Mouse (Mus musculus) lung, adult 2 months (tissue): ENCODE data around the gene Mgmt. TPM values are rescaled to one million over a fixed set of nuclear protein-coding genes. Genes with fewer than 3 reads are reported as not detected.

Source experiments
- DNase-seq: peaks from one replicate; pipeline ENCODE4 v3.0.0; 2022
- H3K4me1 ChIP-seq: fragments of 200-500 bp; 2 replicates; pipeline ENCODE4 v1.6.1; 2011; ENCODE audit warnings: low read length; ENCODE audit not compliant: control insufficient read depth, insufficient read depth
- H3K4me3 ChIP-seq: fragments of 200-500 bp; replicated peaks from 2 replicates; pipeline ENCODE3; 2011; ENCODE audit warnings: low read depth, mild to moderate bottlenecking, control low read depth, low read length; ENCODE audit errors: extremely low read depth
- CTCF ChIP-seq: fragments of 200-500 bp; IDR thresholded peaks from 2 replicates; pipeline ENCODE4 v1.5.1; 2011; ENCODE audit warnings: mild to moderate bottlenecking, low read length, control low read depth; ENCODE audit not compliant: insufficient read depth
- POLR2A ChIP-seq: fragments of 200-500 bp; IDR thresholded peaks from 2 replicates; pipeline ENCODE4 v1.6.1; 2011; ENCODE audit warnings: low read depth, mild to moderate bottlenecking, control low read depth, low read length, borderline replicate concordance; ENCODE audit errors: extremely low read depth
- WGBS: fragments of 180-500 bp; shearing (Covaris S2); methylation state at CpG from one replicate; pipeline ENCODE4 v1.1.7; 2018; 5-methylcytosine and 5-hydroxymethylcytosine counted together
- polyA plus RNA-seq: library from polyadenylated mRNA; depleted of rRNA; stranded (reverse); fragments of >200 nt; gene quantifications from 2 replicates; pipeline ENCODE4 v1.2.3, GENCODE M21; 2012

The Mgmt gene
- polyA plus RNA-seq, 1 experiment = 1.7 TPM

DNA sequence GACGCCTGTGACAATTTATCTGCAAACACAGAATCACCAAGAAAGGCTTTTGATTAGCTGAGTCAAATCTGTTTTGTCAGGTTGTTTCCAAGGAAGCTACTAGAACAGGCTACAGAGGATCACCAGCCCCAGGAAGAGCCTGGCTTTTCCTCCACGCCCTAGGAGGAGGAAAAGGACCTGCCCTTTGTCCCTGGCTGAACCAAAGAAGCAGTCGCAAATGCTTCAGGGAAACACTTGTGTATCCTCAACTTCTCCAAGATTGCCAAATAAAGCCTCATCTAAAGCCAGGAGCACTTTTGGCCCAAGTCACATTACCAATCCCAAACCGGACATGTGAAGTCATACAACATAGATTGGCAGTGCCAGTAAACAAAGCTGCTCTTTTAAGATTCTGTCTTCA is 41.7 kb upstream of the Mgmt start:
- no peak for DNase-seq
- Histone ChIP-seq H3K4me1 (peaks cover 6% of the 10 kb centered on the region; the same call in 1 of the 2 replicates), H3K4me3 (no peak overlapping the region)
- TF ChIP-seq POLR2A (no peak), CTCF (no peak)
- 28% methylated on average over 4 of the region's 4 CpGs for WGBS

DNA sequence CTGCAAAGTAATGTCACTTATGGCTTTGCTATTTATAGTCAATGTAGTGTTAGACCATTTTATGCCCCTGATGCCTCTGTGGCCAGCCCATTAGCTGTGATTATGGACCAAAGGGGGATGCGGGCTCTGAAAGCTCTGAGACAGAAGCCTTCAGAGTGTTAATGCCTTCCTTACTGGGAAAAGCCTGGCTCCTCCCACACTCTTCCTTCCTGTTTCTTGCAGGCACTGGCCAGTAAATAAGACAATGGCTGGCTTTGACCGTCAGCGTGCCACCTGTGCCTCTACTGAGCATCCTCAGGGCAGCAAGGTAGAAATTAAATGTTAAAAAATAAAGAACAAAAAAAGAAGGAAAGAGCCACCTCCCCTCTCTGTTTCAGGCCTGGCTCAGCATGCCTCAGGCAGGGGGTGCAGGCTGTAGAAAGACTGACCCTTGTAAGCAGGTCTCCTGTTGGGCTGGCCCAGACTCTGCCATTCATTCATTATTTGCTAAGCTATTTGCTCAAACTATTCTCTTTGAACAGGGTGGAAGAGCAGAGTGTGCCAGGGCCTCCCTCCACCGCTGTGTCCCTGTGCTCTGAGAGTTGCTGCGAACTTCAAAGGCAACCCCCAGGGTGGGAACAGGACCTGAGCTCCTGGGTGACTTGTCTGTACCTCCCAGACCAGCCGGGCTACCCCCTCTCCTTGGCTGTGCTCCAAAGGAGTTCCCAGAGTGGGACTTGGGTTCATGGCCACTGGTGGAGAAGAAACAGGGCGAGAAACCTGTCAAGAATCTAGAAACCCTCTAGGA is 29.5 kb upstream of the Mgmt start:
- WGBS = 36% methylated on average over 7 of the region's 7 CpGs
- TF ChIP-seq POLR2A (no peak), CTCF (no peak)
- Histone ChIP-seq H3K4me1 (no peaks in the 10 kb centered on the region), H3K4me3 (no peak overlapping the region)
- DNase-seq = no peak

DNA sequence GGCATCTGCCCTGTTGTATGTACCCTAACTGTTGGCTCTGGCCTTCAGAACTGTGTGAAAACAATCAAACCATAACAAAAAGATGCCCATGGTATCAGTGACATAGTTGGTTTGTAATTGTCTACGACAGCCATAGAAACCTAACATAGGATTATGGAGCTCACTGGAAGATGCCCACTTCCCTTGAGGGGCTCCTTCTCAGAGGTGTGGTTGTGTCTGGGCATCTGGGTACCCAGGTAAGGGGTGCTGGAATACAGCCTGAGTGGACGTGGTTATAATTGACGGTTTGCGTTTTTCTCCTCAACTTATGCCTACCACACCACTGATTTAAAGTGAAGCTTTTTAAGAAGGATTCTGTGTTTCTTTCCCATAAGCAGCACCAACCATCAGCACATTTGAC is 28.5 kb upstream of the Mgmt start:
- 93% methylated on average over 4 of the region's 4 CpGs for WGBS
- Histone ChIP-seq H3K4me1 (no peaks in the 10 kb centered on the region), H3K4me3 (no peak overlapping the region)
- no peak for TF ChIP-seq CTCF
- no peak for TF ChIP-seq POLR2A
- DNase-seq = no peak

DNA sequence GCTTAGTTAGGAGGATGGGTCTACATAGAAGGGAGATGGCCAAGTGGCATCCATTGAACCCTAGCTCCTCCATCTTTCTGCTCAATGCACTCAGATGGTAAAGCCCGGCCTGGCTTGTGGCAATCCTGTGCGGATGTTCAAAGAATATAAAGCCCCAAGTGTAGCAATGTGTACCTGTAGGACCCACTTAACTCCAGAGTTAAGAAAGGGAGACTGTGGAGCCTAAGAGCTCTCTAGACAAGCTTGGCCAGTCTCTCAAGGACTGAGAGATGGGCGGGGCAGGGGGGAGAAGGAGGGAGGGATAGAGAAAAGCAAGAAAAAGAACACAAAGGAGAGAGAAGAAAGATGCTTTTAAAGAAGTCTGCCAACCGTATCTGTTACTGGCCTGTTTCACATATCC is 27.9 kb upstream of the Mgmt start:
- no peaks in the 10 kb centered on the region for H3K4me1 ChIP-seq
- DNase-seq = no peak
- TF ChIP-seq CTCF (no peak), POLR2A (no peak)
- WGBS = 58% methylated on average over 4 of the region's 4 CpGs
- no peak overlapping the region for H3K4me3 ChIP-seq

DNA sequence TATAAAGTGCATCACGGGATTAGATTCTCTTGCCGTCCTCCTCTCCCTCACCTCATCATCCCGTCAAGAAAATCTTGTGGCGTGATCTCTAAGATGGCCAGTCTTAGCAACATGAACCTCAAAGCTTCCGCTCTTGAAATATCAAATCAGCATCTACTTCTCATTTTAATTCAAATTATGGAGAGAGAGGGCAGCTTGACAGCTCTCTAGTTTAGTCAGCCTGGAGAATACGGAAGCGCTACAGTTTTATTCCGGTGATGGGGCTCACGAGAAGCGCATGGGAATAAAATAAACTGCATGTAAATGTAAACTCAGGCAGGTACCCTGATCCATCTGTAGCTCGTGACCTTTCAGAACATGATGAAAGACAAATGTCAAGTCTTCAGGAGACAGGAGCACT is 22.9 kb upstream of the Mgmt start:
- no peak for DNase-seq
- 67% methylated on average over 11 of the region's 11 CpGs for WGBS
- Histone ChIP-seq H3K4me1 (no peaks in the 10 kb centered on the region), H3K4me3 (no peak overlapping the region)
- TF ChIP-seq POLR2A (no peak), CTCF (no peak)

DNA sequence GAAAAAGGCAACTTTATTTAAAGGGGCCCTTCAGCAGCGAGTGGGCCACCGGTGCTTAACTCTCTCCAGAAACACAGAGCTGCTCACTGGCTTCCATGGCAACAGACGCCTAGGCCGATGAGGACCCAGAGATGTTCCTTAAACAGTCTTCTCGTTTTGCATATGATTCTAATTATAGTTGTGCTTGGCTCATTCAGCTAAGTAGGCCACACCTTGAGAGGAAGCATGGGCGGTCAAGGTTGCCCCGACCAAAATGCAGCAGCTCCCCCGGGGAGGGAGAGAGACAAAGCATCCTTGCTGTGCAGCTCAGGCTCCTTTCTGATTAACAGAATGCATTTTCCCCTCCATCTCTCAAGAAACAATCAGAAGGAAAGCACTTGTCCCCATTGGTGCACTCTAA is 22.4 kb upstream of the Mgmt start:
- TF ChIP-seq POLR2A = no peak
- Histone ChIP-seq H3K4me3 (no peak overlapping the region), H3K4me1 (no peaks in the 10 kb centered on the region)
- no peak for DNase-seq
- 26% methylated on average over 8 of the region's 8 CpGs for whole genome bisulfite sequencing

DNA sequence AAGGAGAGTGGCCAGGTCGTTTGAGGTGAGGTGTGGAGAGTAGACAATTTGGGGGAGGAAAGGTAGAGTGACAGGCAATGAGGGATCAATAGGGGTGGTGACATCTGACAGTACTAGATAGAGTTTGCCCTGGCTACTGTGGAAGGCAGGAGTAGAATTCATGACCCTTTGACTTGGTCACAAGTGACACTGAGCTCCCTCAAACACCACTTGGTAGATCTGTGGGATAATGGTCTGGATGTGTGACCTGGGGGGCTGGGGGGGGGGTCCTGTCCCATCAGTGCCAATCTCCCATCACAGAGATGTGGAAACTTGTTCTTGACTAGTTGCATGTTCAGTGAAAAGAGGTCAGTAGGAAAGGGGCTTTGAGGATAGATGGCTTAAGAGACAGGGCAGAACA is 20.0 kb upstream of the Mgmt start:
- 23% methylated on average over 1 of the region's 1 CpGs for whole genome bisulfite sequencing
- TF ChIP-seq CTCF (no peak), POLR2A (no peak)
- Histone ChIP-seq H3K4me1 (no peaks in the 10 kb centered on the region), H3K4me3 (no peak overlapping the region)
- DNase-seq = no peak

DNA sequence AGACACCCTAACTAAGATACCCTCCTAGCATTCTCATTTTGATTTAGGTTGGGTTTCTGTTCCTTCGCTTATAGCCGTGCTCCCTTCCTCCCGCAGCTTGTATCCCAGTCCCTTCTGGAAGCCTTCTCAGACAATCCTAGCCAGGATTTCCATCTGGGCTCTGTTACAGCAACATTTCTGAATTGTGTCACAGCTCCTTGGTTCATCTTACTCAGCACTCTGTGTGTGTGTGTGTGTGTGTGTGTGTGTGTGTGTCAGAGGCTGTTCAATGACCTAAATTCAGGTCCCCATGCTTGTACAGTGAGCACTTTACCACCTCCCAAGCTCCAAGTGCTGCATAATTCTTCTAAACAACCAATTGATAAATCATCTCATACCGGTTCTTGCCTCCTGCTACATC is 14.0 kb upstream of the Mgmt start:
- Histone ChIP-seq H3K4me3 (no peak overlapping the region), H3K4me1 (no peaks in the 10 kb centered on the region)
- TF ChIP-seq POLR2A (no peak), CTCF (no peak)
- no peak for DNase-seq
- 74% methylated on average over 4 of the region's 4 CpGs for WGBS

DNA sequence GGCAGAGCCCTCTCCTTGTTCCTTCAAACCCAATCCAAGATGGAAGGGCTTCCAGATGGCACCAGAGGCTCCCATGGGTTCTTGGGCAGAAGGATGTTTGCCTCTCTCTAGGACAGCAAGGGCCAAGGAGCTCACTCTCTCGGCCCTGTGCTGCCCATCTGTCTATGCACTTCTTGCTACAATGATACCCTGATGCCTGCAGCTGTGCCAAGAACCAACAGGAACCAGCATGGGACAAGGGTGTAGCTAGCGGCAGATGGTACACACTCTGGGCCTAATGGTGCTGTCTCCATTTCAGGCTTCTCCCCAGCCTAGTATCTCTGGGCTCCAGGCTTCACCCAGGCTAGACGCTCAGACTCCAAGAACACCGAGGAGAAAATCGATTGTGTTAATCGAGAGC is 6.3 kb upstream of the Mgmt start:
- DNase-seq = no peak
- TF ChIP-seq CTCF (no peak), POLR2A (no peak)
- Histone ChIP-seq H3K4me3 (no peak overlapping the region), H3K4me1 (no peaks in the 10 kb centered on the region)
- 83% methylated on average over 6 of the region's 6 CpGs for WGBS

DNA sequence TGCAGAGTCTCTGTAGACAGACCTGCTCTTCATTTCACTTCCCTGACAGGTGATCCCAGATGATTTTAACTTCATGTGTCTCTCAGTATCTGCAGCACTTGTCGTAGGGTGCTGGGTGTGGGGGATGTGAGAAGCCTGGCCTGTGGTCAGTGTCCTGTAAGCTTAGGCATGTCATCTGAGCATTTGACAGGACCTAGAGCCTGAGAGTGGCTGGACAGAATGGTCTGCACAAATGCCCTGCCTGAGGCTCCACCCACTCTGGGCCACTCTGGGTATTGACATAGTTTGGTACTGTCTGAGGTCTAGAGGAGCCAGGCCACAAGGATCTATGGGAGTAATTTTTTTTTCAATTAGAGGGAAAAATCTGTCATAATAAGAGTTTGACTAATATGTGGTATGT is 942 bp downstream of the Mgmt start:
- 90% methylated on average over 1 of the region's 1 CpGs for WGBS
- Histone ChIP-seq H3K4me1 (peaks cover 7% of the 10 kb centered on the region), H3K4me3 (no peak overlapping the region)
- no peak for DNase-seq
- TF ChIP-seq POLR2A (no peak), CTCF (no peak)
